Mouse (Mus musculus) frontal cortex, adult (tissue): ENCODE data around the gene Kdm4c.
"Not testable (repeated sequence)": the region's sequence is repeated elsewhere in the genome, so short reads cannot be mapped to it uniquely, and the experiment has no call there.

Experiments used
- ATAC-seq: cut with Nextera tagmentation; 2 replicates; pipeline ENCODE4 v1.9.2; 2017; ENCODE audit warnings: mild to moderate bottlenecking, moderate library complexity, mixed read lengths; ENCODE audit not compliant: low TSS enrichment

Kdm4c gene

GRCm38 (mm10) chr4:74242176-74242575 is at the start of gene Kdm4c:
Gene Kdm4c (plus strand): TSS chr4:74242497.
- no peak for ATAC-seq

DNA sequence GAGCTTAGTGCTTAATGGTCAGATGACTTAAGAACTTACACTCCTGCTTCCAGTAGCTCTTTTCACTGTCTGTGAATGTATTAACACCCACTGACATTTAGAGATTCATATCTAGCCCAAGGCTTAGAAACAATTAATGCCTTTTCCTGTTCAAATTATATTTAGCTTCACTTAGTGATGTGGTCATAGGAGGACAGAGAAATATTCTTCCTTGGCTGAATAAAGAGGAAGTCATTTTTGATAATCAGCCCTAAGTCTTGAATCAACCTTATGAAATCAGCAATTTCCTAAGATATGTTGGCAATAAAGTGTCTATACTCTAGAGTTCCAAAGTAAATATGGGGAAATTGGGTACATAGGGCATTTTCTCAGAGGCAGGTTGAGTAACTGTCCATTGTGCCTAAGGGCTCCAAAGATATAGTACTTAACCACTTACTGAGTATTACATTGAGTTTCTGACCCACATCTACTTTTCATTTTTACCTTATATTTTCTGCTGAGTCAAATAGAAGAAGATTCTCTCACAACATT is 41.0 kb upstream of the Kdm4c start:
- no peak for ATAC-seq

DNA sequence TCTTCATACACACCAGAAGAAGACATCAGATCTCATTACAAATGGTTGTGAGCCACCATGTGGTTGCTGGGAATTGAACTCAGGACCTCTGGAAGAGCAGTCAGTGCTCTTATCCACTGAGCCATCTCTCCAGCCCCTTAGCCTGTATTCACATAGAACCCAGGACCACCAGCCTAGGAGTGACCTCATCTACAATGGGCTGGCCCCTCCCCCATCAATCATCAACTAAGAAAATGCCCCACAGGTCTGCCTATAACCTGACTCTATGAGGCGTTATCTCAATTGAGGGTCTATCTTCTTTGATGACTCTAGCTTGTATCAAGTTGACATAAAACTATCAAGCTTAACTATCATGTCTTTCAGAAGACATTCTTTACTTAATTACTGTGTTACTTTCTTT is 20.5 kb upstream of the Kdm4c start:
- not testable (repeated sequence) for ATAC-seq

GRCm38 (mm10) chr4:74222360-74222759 is 19.9 kb upstream of the Kdm4c start:
- peak; percentile 79 for ATAC-seq

GRCm38 (mm10) chr4:74224210-74224609 is 18.1 kb upstream of the Kdm4c start:
- ATAC-seq: 0 out of 2 replicates have a peak, but pooled peaks have one; percentile 41

DNA sequence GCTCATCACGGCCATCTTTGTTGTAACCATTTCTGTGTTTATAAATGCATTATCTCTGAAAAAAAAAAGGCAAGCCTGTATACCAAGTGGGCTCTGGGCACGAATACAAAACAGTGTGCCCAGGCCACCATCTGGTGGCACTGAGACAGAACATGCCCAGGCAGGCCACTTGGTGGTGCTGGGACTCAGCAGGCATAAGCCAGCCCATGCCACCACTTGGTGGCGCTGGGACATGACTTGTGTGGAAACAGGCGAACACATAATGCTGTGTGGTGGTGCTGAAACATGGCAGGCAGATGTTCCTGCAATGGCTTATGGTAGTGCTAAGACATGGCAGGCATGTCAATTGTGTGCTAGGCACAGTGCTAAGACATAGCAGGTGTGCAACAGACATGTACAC is 11.3 kb upstream of the Kdm4c start:
- ATAC-seq: peak; percentile 69

DNA sequence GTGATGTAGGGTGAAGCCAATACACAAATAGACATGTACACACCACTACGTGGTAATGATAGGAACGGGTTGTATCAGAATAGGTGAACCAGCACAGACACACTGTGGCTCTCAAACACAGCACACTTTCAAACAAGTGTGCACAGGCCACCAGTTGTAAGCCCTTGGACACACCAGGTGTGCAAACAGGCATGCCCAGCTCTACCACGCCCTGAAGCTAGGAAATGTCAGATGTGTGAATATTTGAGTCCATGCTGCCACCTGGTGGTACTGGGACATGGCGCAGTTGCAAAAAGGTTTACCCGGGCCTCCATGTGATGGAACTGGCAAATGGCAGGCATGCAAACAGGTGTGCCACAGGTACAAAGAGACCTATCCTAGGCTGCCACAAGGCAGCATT is 10.9 kb upstream of the Kdm4c start:
- peak; percentile 82 for ATAC-seq

- ATAC-seq: no peak
These were observed 8.8 kb upstream of the Kdm4c start for GRCm38 (mm10) chr4:74233534-74233933.

GRCm38 (mm10) chr4:74251348-74252244 is 9.3 kb downstream of the Kdm4c start:
- peak; percentile 91 for ATAC-seq

GRCm38 (mm10) chr4:74252245-74253105 is 10.2 kb downstream of the Kdm4c start:
- ATAC-seq: peak; percentile 65

DNA sequence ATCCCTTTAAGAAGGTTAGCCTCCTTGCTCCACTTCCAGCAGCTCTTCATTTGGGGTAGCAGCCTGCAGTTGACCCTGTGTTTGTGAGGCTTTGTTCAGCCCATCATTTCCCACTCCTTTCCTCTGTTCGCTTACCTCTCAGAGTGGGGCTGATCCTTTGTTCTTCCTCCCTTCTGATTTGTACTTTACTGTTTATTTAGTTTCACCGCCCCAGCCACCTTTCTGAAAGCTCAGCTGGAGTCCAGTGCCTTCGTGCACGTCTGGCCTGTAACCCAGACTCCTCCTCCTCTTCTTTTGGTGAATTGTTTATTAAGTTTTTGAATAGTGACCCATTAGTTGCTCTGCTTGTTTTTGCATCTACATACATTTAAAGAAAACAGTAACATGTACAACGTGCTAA is 15.6 kb downstream of the Kdm4c start:
- ATAC-seq: no peak

GRCm38 (mm10) chr4:74258538-74258937 is 16.2 kb downstream of the Kdm4c start:
- no peak for ATAC-seq

DNA sequence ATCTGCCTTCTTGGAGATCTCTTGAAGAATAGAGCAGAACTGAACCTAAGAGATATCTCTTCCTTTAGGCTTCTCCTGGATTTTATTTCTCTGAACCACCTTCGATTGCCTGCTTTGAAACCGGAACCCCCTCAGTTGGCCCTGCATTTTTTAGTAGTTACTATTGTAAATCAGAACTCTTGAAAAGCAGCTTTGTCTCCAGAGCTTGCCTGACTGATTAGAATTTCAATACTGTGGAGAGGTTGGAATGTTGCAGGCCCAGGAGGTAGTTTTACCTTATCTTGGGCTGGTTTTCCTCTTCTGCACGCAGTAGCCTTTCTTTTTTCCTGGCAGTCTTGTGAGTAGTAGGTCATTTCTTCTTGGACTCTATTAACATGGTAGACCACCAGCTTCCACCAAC is 17.0 kb downstream of the Kdm4c start:
- ATAC-seq: no peak

DNA sequence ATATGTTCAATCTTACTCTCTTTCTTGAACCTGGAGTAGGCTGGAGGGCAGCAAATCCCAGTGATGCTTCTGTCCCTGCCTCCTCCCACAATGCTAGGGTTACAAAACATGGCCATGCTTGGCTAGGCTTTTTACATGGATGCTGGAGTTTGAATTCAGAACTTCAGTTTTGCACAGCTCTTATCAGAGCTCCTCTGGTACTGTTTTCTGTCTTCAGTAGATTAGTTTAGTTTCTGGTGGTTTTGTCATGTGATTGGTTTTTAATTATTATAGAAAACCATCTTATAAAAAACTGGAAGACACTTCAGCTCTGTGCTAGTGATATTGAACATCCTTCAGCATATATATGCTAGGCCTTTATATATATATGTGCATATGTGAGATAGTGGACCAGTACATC is 19.6 kb downstream of the Kdm4c start:
- no peak for ATAC-seq

DNA sequence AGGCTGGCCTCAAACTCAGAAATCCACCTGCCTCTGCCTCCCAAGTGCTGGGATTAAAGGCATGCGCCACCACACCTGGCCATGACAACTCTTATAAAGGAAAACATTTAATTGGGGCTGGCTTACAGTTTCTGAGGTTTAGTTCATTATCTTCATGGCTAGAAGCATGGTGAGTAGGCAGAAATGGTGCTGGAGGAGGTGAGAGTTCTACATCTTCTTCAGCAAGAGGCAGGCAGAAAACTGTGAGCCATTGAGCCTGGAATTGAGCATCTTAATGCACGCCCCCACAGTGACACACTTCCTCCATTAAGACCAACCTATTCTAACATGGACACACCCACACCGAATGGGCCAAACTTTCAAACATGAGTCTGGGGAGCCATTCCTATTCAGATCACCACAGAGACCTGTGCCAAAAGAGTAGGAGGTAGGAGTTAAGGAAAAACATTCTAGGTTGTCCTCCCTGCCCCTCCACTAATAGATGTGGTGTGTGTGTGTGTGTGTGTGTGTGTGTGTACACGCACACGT is 22.2 kb downstream of the Kdm4c start:
- peak; percentile 77 for ATAC-seq

GRCm38 (mm10) chr4:74271180-74271579 is 28.9 kb downstream of the Kdm4c start:
- ATAC-seq: no peak

DNA sequence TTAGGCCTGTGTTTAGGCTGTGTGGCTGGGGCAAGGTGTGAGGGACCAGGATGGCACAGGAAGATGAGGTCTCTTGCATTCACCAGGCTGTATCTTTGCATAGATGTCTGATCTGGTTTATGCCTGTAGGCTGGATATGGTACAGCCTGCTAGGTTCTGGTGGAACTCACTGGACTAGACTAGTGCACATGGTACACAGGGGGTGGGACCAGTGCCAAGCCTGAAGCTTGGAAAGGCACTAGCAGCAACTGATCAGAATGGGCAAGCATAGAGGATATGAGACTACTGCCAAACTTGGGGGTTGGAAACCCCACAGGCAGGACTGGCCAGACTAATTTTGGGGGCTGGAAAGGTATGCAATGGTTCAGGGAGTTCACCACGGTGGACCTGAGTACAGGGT is 35.2 kb downstream of the Kdm4c start:
- no peak for ATAC-seq

- ATAC-seq: no peak
These were observed 37.9 kb downstream of the Kdm4c start for GRCm38 (mm10) chr4:74280170-74280569.

- no peak for ATAC-seq
These were observed 45.6 kb downstream of the Kdm4c start for GRCm38 (mm10) chr4:74287851-74288250.

- ATAC-seq: no peak
These were observed 52.4 kb downstream of the Kdm4c start for GRCm38 (mm10) chr4:74294726-74295125.

DNA sequence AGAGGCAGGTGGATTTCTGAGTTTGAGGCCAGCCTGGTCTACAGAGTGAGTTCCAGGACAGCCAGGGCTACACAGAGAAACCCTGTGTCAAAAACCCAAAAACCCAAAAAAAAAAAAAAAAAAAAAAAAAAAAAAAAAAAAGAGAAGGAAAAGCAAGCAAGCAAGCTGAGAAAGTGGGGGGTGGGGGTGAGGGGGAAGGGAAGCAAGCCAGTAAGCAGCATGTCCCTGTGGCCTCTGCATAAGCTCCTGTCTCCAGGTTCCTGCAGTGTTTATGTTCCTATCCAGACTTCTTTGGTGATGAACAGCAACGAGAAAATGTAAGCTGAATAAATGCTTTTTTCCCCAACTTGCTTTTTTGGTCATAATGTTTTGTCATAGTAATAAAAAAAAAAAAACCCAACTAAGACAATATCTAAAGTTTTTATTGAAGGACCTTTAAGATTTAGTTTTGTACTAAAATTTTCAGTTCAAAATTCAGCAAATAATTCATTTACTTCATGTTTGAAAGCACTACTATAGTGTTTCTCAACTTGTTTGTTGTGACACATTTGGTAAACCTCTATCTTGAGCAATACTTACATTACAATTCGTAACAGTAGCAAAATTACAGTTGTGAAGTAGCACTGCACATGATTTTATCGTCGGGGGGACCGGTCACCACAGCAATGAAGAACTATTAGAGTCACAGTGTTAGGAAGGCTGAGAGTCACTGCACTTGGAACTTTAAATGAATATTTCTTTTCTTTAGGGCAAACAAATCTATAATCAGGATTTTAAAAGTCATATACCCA is 63.2 kb downstream of the Kdm4c start:
- no peak for ATAC-seq
